8 mouse cellular contexts compared by ENCODE assay signal in the genomic region with DNA sequence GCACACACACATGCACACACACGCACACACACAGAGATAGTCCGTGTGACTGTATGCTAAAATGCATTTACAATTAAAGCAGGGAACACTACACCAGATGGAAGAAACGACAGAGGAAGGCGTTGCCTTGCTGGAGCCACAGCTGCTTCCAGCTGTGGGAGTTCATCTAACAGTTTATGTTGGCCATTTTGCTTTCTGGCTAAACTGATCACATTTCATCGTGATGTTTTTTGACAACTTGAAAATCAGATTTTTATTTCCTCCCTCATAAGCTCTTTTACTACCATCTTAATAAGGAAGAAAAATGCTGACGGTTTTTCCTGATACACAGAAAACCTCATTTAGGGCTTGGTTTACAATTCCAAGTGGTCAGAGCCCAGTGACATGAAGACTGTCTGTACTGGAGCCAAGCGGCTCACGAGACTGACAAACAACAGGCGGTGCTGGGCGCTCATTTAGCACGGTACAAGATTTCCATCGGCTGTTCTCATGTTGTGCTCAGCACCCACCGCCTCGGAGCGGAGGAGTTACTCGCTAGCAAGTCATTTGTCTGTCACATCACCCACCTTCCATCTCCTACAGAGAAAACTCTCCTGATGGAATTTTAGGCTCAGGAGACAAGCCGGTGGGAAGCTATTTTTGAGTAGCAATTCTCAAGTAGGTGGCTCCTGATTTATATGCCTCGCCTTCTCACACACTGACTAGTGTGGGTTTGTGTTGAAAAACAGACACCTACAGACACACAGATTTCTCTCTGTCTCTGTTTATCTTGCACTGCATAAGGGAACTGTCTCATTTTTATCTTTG. TPM values are rescaled to one million over a fixed set of nuclear protein-coding genes. Genes with fewer than 3 reads are reported as not detected.
DNase-seq lines count a peak whose midpoint lies in the region; ATAC-seq lines count a peak whose summit lies in the region.

No protein-coding gene starts in this region.

- H3K9me3 ChIP-seq in heart, embryonic 13.5 days, result no peaks in the 10 kb centered on the region

- 22% methylated on average over 18 of the region's 18 CpGs for WGBS in heart, embryonic 13.5 days

- H3K27me3 ChIP-seq in heart, embryonic 13.5 days (replicated peaks), result no peaks in the 10 kb centered on the region

- peak overlapping the region; percentile 88 for H3K27ac ChIP-seq in heart, embryonic 13.5 days (replicated peaks)

- peak overlapping the region; percentile 60 for H3K4me2 ChIP-seq in heart, embryonic 13.5 days

- ATAC-seq in heart, embryonic 13.5 days (ENCODE audit: extremely low read depth, insufficient number of reproducible peaks, low FRiP score, low TSS enrichment), result no peak

- peaks cover 66% of the 10 kb centered on the region for H3K4me1 ChIP-seq in heart, embryonic 13.5 days

- peak overlapping the region; percentile 57 for H3K9ac ChIP-seq in heart, embryonic 13.5 days

- peaks cover 37% of the 10 kb centered on the region for H3K36me3 ChIP-seq in heart, embryonic 13.5 days

- H3K4me3 ChIP-seq in heart, embryonic 13.5 days, result peak overlapping the region; percentile 31

- DNase-seq in ovary, adult 18-20 months (ENCODE audit: low spot score), result peak; percentile 57
- no peak for DNase-seq in ovary, postnatal 14 days (ENCODE audit: low spot score)
- DNase-seq in layer of hippocampus, adult 18-20 months (ENCODE audit: low spot score in 2 of 2), result peak; percentile 65 to 86
- peak; percentile 62 for DNase-seq in lung, postnatal 14 days
- no peak for DNase-seq in yolk sac, embryonic 10.5 days (ENCODE audit: low spot score)
- no peak for DNase-seq in spleen, adult 12 weeks (ENCODE audit: low spot score)
- no peak for DNase-seq in urinary bladder, adult 18-20 months (ENCODE audit: low spot score in 2 of 2)

RNA-seq across cellular contexts. Expression of gene Traf3ip2, which starts 17.2 kb away (rescaled TPM):
- 10.1 and 10.3 TPM in 2 replicates for polyA plus RNA-seq in heart, embryonic 13.5 days (2015; fragmentation: Nextera tagmentation; extraction: Ambion mirVana)
- total RNA-seq in layer of hippocampus, adult 18-20 months (2021), result 1 to 10 TPM; 1.5 to 2.1 TPM

Comparison
In these comparisons a context has a peak if more than half of its experiments do, and no peak if none do; other contexts are left out.
1. DNase-seq: peak in ovary, adult 18-20 months (single experiment), layer of hippocampus, adult 18-20 months (2 of 2) and lung, postnatal 14 days (single experiment); none in ovary, postnatal 14 days (single experiment), yolk sac, embryonic 10.5 days (single experiment), spleen, adult 12 weeks (single experiment) and urinary bladder, adult 18-20 months (0 of 2).